Mouse (Mus musculus) T-helper 2 cell (primary cell): ENCODE measurements around the gene Rars2.

ENCODE experiments used
- in situ Hi-C: fragments of 300-600 bp; cut with MboI, MseI; formaldehyde crosslinking; loops from one replicate; pipeline ENCODE4 v1.15.1; 2025; ENCODE audit warnings: high pct_unique_total_duplicates

Rars2 gene

DNA sequence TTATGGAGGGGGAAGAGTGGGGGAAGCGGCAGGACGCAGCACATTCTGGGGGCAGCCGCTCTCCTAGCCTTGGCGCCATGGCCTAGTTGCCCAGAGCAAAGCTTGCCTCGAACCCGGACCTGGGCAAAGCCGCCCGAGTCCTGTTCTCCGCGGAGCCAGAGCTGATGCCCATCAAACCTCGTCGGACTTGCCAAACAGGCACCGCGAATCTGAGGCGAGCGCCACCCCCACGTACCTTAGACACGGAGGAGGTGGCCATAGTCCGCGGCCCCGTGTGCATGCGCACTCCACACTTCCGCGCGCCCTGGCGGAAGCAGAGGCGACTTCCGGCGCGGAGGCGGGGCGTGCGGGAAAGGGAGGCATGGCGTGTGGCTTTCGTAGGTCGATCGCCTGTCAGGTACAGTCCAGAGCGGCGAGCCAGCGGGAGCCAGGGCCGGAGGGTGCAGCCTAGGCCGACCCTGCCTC lies at the start of gene Rars2, which contains the start of gene Orc3:
Gene Rars2 (plus strand): TSS at position 328 of the 465 bp plus-strand sequence.
Gene Orc3 (minus strand): TSS at position 315 of the 465 bp plus-strand sequence.
- in situ Hi-C loops = loop anchor here (10.0 kb wide), 1 partner anchor 480 kb away; no protein-coding TSS in a partner anchor

- in situ Hi-C loops = no loop called here
These were observed 48.5 kb upstream of the Rars2 start for GRCm38 (mm10) chr4:34566226-34566625.

DNA sequence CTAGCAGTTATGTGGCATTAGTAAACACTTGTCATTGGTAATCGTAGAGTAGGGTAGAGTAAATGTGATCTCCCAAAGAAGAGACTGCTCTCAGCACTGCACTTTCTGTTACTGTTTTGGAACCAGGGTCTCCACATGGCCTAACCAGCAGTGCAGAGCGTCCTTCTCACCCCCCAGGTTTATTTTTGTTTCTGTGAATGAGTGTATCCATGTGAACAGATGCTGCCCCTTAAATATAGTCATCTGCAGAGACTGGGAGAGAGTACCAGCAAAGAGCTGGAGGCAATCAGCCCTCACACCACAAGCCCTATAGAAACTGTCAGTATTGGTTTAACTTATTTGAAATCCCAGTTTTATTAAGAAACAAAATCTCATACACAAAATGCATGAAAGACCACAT lies 41.9 kb upstream of the Rars2 start:
- in situ Hi-C loops = no loop called here

DNA sequence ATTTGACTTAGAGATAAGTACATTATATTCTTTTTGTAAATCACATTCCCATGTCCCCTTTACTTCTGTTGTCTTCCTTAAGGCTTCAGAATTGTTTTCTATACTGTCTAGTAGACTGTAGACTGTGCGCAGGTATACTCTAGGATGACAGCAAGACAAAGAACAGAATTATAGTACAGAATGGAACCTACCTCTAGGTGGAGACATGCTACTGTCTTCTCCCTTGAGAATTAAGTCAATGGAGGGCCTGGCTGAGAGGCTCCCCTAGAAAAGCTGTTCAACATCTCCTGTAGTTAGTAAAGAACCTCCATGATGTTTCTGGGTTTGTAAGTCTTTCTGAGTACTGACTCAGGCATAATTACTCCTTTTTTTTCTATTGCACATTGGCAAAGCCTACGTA lies 37.7 kb upstream of the Rars2 start:
- in situ Hi-C loops = loop anchor here (25.0 kb wide), 1 partner anchor 1840 kb away; no protein-coding TSS in a partner anchor

- in situ Hi-C loops = loop anchor here (25.0 kb wide), 1 partner anchor 1842 kb away; no protein-coding TSS in a partner anchor
These were observed 35.5 kb upstream of the Rars2 start for GRCm38 (mm10) chr4:34579215-34579614.

- in situ Hi-C loops = loop anchor here (25.0 kb wide), 1 partner anchor 1844 kb away; no protein-coding TSS in a partner anchor
These were observed 33.3 kb upstream of the Rars2 start for GRCm38 (mm10) chr4:34581489-34581888.

DNA sequence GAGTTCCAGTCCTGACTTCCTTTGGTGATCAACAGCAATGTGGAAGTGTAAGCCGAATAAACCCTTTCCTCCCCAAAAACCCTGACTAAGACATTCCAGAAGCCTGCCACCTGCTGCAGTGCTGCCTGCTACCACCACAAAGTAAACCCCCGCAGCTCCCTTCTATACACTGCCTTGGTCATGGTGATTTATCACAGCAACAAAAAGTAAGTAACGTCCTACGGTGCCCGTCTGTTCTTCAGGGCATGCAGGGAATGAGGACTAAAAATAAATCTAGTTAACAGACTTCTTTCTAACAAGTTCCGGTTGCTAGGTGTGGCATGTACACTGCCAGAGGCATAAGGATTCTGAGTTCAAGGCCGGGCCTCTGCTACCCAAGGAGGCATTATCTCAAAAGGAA lies 32.8 kb upstream of the Rars2 start:
- in situ Hi-C loops = loop anchor here (25.0 kb wide), 1 partner anchor 1845 kb away; no protein-coding TSS in a partner anchor

DNA sequence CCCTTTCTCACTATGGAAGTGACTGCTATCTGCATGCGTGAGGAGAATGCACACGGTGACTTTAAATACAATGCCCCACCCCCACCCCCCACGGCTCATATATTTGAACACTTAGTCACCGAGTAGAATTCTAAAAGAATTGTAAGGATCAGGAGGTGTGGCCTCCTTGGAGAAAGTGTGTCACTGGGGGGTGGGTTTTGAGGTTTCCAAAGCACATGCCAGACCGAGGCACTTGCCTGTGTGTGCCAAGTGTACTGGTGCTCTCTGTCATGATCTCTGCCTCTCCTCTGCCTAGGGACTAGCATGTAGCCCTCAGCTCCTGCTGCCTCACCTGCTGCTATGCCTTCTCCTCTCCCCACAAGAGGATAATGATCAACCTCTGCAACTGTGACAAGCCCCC lies 32.3 kb upstream of the Rars2 start:
- in situ Hi-C loops = loop anchor here (25.0 kb wide), 1 partner anchor 1845 kb away; no protein-coding TSS in a partner anchor

DNA sequence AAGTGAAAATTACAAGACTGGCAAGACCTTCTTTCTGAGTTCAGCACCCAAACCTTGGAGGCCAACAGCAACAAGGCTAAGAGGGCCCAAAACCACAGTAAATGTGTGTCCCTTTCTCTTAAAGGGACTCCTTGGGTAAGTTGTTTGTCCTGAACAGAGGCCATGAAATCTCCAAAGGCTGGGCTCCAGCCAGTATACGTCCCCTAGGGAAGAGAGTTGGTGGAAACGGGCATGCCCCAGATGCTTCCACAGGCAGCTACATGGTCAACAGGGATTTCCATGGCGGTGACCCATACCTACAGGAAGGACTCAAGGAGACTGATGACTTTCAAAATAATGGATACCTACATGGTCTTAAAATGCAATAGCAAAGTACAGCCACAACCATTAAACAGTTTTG lies 31.3 kb upstream of the Rars2 start:
- in situ Hi-C loops = loop anchor here (25.0 kb wide), 1 partner anchor 1846 kb away; no protein-coding TSS in a partner anchor

DNA sequence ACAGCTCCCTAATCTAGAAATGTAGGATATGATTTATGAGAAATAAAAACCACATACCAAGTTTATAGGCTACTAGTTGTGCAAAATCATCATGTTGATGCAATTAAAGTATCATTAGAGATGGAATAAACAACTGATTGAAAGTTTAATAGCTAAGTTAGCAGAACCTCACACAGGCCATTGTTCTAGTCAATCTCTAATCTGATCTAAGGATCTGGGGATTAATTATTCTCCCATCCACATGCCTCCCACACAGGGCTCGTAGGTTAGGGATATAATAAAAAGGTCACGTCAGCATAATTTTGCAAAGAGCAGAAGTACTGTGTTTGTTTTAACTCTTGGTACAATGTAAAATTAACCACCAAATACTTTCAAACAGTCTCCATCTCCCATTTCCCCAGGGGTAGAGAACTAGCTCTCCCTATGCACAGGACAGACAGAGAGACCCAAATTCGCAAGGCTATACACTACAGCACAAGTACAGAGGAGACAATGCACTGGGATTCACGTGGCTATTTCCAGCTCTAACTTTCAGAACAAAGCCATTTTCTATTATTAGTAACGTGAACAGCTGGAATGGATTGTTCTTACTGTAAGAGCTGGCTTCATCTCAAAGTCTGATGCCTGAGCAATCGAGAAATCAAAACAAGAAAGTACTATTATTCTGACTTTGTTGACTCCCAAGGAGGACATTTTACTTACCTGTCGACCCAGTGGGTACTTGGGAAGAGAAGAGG lies 29.7 kb upstream of the Rars2 start:
- in situ Hi-C loops = loop anchor here (25.0 kb wide), 1 partner anchor 1848 kb away; no protein-coding TSS in a partner anchor

GRCm38 (mm10) chr4:34603123-34603522 lies 11.6 kb upstream of the Rars2 start:
- in situ Hi-C loops = no loop called here

GRCm38 (mm10) chr4:34606658-34607057 lies 8.1 kb upstream of the Rars2 start:
- in situ Hi-C loops = no loop called here

DNA sequence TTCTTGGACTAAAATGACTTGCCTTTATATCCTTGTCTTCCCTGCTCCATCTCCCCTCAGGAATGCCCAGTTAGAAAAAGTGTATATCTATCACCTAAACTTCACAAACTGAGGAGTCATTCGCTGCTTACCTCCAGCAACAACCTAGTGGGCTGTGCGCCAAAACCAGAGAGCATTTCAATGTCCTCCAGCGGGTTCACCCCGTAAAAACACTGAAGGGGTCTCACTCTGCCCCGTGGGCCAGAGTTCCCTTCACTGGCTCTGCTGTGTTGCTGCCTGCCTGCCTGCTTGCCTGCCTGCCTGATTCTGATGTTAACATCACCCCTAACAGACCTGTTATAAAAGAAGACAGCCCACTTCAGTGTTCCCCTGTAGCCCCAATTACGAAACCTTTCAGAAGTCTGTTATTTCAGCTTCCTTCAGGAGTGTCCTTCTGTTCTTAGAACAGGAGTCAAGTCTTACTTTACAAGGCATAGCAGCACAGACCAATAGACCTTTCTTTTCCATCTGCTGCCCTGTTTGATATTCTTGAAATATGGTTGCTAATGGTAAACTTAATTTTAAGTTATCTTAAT lies 1.1 kb upstream of the Rars2 start:
- in situ Hi-C loops = loop anchor here (10.0 kb wide), 1 partner anchor 481 kb away; no protein-coding TSS in a partner anchor

- in situ Hi-C loops = loop anchor here (10.0 kb wide), 1 partner anchor 479 kb away; no protein-coding TSS in a partner anchor
These were observed 546 bp downstream of the Rars2 start for GRCm38 (mm10) chr4:34615303-34615702.

GRCm38 (mm10) chr4:34616146-34616545 lies 1.4 kb downstream of the Rars2 start:
- in situ Hi-C loops = loop anchor here (10.0 kb wide), 1 partner anchor 479 kb away; no protein-coding TSS in a partner anchor

- in situ Hi-C loops = no loop called here
These were observed 10.8 kb downstream of the Rars2 start for GRCm38 (mm10) chr4:34625556-34625955.

- in situ Hi-C loops = no loop called here
These were observed 11.6 kb downstream of the Rars2 start for GRCm38 (mm10) chr4:34626401-34626800.

DNA sequence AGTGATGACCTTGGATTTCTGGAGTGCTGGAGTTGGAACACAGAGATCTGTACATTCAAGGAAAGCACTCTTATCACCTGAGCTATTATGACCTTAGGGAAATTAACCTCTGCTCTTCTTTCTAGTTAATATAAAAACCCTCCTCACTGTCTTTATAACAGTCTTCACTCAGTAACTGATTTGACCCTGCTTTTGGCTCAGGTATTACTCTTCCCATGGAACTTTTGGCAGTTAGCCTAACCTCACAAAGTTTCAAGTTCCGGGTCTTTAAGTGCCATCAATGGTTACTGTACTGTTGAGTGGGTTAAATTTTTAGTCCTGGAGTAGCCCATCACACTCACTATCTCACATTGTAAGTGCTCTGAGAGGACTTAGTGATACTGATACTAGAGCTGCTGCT lies 15.2 kb downstream of the Rars2 start:
- in situ Hi-C loops = no loop called here

GRCm38 (mm10) chr4:34634129-34634528 lies 19.4 kb downstream of the Rars2 start:
- in situ Hi-C loops = no loop called here

- in situ Hi-C loops = no loop called here
These were observed 21.3 kb downstream of the Rars2 start for GRCm38 (mm10) chr4:34636036-34636435.

DNA sequence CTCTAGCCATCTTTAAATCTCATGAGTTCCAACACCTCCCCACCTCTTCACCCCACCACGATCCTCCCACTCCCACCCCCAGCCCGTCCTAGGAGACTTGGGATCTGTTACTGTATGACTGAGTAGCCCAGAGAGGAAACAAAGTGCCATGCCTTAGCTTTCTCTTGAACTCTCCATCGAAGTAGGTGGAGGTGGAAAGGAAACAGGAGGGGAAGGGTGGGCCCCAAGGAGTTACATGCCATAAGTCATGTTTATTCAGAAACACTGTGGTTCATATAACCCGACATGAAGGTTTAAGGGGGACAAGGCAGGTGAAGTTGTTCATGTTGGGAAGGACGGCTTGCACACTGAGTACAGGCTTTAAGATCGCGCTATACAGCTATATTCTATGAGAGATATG lies 22.6 kb downstream of the Rars2 start:
- in situ Hi-C loops = no loop called here

DNA sequence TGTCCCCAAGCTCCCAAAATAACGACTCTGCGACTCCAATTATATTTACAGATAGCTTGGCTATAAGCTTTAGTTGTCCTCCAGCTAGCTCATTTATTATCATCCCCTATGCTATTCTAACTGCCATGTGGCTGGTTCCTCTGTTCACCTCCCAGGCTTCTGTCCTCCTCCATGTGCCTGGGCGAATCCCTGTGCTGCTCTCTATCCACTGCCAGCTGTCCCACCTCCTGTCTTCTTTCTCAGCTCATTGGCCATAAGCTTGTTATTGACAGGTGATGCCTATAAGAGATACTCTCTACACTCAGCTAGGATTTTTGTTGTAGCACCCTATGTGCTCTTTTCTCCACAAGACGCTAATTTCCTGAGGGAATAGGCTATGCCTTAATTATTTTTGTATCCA lies 23.1 kb downstream of the Rars2 start:
- in situ Hi-C loops = no loop called here
